Mouse (Mus musculus) embryonic fibroblast, embryonic 13.5 days (primary cell): ENCODE measurements around the gene Polk. TPM values are rescaled to one million over a fixed set of nuclear protein-coding genes. Genes with fewer than 3 reads are reported as not detected.

Experiments used
- H3K27ac ChIP-seq: 2 replicates; pipeline ENCODE4 v1.5.1; 2012; ENCODE audit warnings: low read length, control low read depth, inconsistent platforms; ENCODE audit not compliant: insufficient read depth
- H3K4me1 ChIP-seq: 2 replicates; pipeline ENCODE4 v1.6.1; 2011; ENCODE audit warnings: low read length; ENCODE audit not compliant: control insufficient read depth, insufficient read depth
- H3K4me3 ChIP-seq: 2 replicates; pipeline ENCODE4 v1.5.1; 2011; ENCODE audit warnings: mild to moderate bottlenecking, control low read depth, low read length; ENCODE audit not compliant: insufficient read depth
- CTCF ChIP-seq: IDR thresholded peaks from 2 replicates; pipeline ENCODE4 v1.5.1; 2011; ENCODE audit warnings: mild to moderate bottlenecking, control low read depth, low read length, moderate library complexity, borderline replicate concordance; ENCODE audit not compliant: insufficient read depth
- POLR2A ChIP-seq: IDR thresholded peaks from 2 replicates; pipeline ENCODE4 v1.6.1; 2011; ENCODE audit warnings: low read depth, mild to moderate bottlenecking, control low read depth, low read length, moderate library complexity
- polyA plus RNA-seq: library from polyadenylated mRNA; stranded (reverse); fragments of >200 nt; gene quantifications from 2 replicates; pipeline ENCODE4 v1.2.4, GENCODE M21; 2011; ENCODE audit warnings: low read depth; ENCODE audit not compliant: missing spikeins, insufficient read length

The Polk gene
- polyA plus RNA-seq, 1 experiment = 40.5 TPM

- Histone ChIP-seq H3K4me3 (no peak overlapping the region), H3K27ac (no peak overlapping the region), H3K4me1 (peaks cover 7% of the 10 kb centered on the region)
- TF ChIP-seq POLR2A (no peak), CTCF (no peak)
These were observed 10.2 kb downstream of the Polk start for GRCm38 (mm10) chr13:96532176-96532575.

- no peak for TF ChIP-seq CTCF
- no peak for TF ChIP-seq POLR2A
- Histone ChIP-seq H3K4me3 (no peak overlapping the region), H3K27ac (peak overlapping the region; percentile 90), H3K4me1 (peaks cover 7% of the 10 kb centered on the region)
These were observed 12.3 kb downstream of the Polk start for GRCm38 (mm10) chr13:96530064-96530463.

- TF ChIP-seq CTCF (no peak), POLR2A (no peak)
- no peak overlapping the region for H3K4me3 ChIP-seq
- peak overlapping the region; percentile 66; the same call in 1 of the 2 replicates for H3K27ac ChIP-seq
- H3K4me1 ChIP-seq = peaks cover 7% of the 10 kb centered on the region
These were observed 12.8 kb downstream of the Polk start for GRCm38 (mm10) chr13:96529542-96529941.

- peaks cover 7% of the 10 kb centered on the region for H3K4me1 ChIP-seq
- no peak overlapping the region for H3K27ac ChIP-seq
- H3K4me3 ChIP-seq = no peak overlapping the region
- TF ChIP-seq CTCF (no peak), POLR2A (no peak)
These were observed 13.6 kb downstream of the Polk start for GRCm38 (mm10) chr13:96528776-96529175.

- Histone ChIP-seq H3K27ac (no peak overlapping the region), H3K4me1 (peaks cover 3% of the 10 kb centered on the region; the same call in 1 of the 2 replicates), H3K4me3 (no peak overlapping the region)
- no peak for TF ChIP-seq CTCF
- no peak for TF ChIP-seq POLR2A
These were observed 14.5 kb downstream of the Polk start for GRCm38 (mm10) chr13:96527856-96528255.

- TF ChIP-seq CTCF (no peak), POLR2A (no peak)
- H3K4me1 ChIP-seq = peaks cover 2% of the 10 kb centered on the region; the same call in 1 of the 2 replicates
- no peak overlapping the region for H3K27ac ChIP-seq
- no peak overlapping the region for H3K4me3 ChIP-seq
These were observed 15.4 kb downstream of the Polk start for GRCm38 (mm10) chr13:96527022-96527421.

GRCm38 (mm10) chr13:96521294-96521693 lies 21.1 kb downstream of the Polk start:
- Histone ChIP-seq H3K4me1 (no peaks in the 10 kb centered on the region), H3K27ac (no peak overlapping the region), H3K4me3 (no peak overlapping the region)
- TF ChIP-seq CTCF (no peak), POLR2A (no peak)

GRCm38 (mm10) chr13:96517335-96517734 lies 25.0 kb downstream of the Polk start:
- TF ChIP-seq CTCF (no peak), POLR2A (no peak)
- H3K4me1 ChIP-seq = no peaks in the 10 kb centered on the region; the same call in 1 of the 2 replicates
- no peak overlapping the region for H3K27ac ChIP-seq
- no peak overlapping the region for H3K4me3 ChIP-seq

- Histone ChIP-seq H3K4me3 (no peak overlapping the region), H3K4me1 (no peaks in the 10 kb centered on the region; the same call in 1 of the 2 replicates), H3K27ac (no peak overlapping the region)
- TF ChIP-seq POLR2A (no peak), CTCF (no peak)
These were observed 26.1 kb downstream of the Polk start for GRCm38 (mm10) chr13:96516249-96516648.

- Histone ChIP-seq H3K4me3 (no peak overlapping the region), H3K4me1 (peaks cover 5% of the 10 kb centered on the region), H3K27ac (no peak overlapping the region)
- TF ChIP-seq POLR2A (no peak), CTCF (no peak)
These were observed 28.0 kb downstream of the Polk start for GRCm38 (mm10) chr13:96514154-96514942.

GRCm38 (mm10) chr13:96511893-96512292 lies 30.5 kb downstream of the Polk start:
- H3K4me3 ChIP-seq = no peak overlapping the region
- peak overlapping the region; percentile 19; the same call in 1 of the 2 replicates for H3K27ac ChIP-seq
- H3K4me1 ChIP-seq = peaks cover 5% of the 10 kb centered on the region
- no peak for TF ChIP-seq CTCF
- TF ChIP-seq POLR2A = no peak
